Mouse (Mus musculus) kidney, embryonic 16.5 days (tissue): ENCODE results near the gene Ubac1. TPM values are rescaled to one million over a fixed set of nuclear protein-coding genes. Genes with fewer than 3 reads are reported as not detected.

Source experiments
- ATAC-seq: fragments of 200-750 bp; cut with Nextera tagmentation; 2 replicates; pipeline ENCODE4 v1.8.0; 2017; ENCODE audit warnings: moderate TSS enrichment; ENCODE audit not compliant: low FRiP score, low TSS enrichment
- H3K27ac ChIP-seq: fragments of 300-500 bp; sonication (generic); 2 replicates; pipeline ENCODE4 v1.5.1; 2014; ENCODE audit warnings: low read length
- H3K27me3 ChIP-seq: fragments of 300-500 bp; sonication (generic); 2 replicates; pipeline ENCODE4 v1.6.1; 2014; ENCODE audit warnings: low read length, control low read depth, mixed read lengths; ENCODE audit not compliant: insufficient read depth
- H3K36me3 ChIP-seq: fragments of 300-500 bp; sonication (generic); 2 replicates; pipeline ENCODE4 v1.6.1; 2014; ENCODE audit warnings: low read length, control low read depth, mixed read lengths; ENCODE audit not compliant: insufficient read depth
- H3K4me1 ChIP-seq: fragments of 300-500 bp; sonication (generic); 2 replicates; pipeline ENCODE4 v1.6.1; 2014; ENCODE audit warnings: low read length, control low read depth, mixed read lengths; ENCODE audit not compliant: insufficient read depth
- H3K4me2 ChIP-seq: fragments of 300-500 bp; sonication (generic); replicated peaks from 2 replicates; pipeline ENCODE4 v1.6.1; 2014; ENCODE audit warnings: low read depth, low read length
- H3K4me3 ChIP-seq: fragments of 300-500 bp; sonication (generic); 2 replicates; pipeline ENCODE4 v1.5.1; 2014; ENCODE audit warnings: mild to moderate bottlenecking, low read length
- H3K9ac ChIP-seq: fragments of 300-500 bp; sonication (generic); replicated peaks from 2 replicates; pipeline ENCODE4 v1.6.1; 2014; ENCODE audit warnings: low read length
- H3K9me3 ChIP-seq: fragments of 300-500 bp; sonication (generic); 2 replicates; pipeline ENCODE4 v1.6.1; 2016; ENCODE audit warnings: low read length, control low read depth
- WGBS: fragments of 180-500 bp; shearing (Covaris S2); extraction: QIAGEN DNeasy Blood & Tissue Kit; methylation state at CpG from one replicate; pipeline ENCODE4 v1.1.7; 2014; 5-methylcytosine and 5-hydroxymethylcytosine counted together
- polyA plus RNA-seq: library from polyadenylated mRNA; unstranded; fragments of >200 nt; fragmentation: Nextera tagmentation; extraction: Ambion mirVana; gene quantifications from 2 replicates; pipeline ENCODE4 v1.2.1, GENCODE M21; 2015

Ubac1 gene
- polyA plus RNA-seq, 1 experiment from 2014 or later = 88.5 TPM

DNA sequence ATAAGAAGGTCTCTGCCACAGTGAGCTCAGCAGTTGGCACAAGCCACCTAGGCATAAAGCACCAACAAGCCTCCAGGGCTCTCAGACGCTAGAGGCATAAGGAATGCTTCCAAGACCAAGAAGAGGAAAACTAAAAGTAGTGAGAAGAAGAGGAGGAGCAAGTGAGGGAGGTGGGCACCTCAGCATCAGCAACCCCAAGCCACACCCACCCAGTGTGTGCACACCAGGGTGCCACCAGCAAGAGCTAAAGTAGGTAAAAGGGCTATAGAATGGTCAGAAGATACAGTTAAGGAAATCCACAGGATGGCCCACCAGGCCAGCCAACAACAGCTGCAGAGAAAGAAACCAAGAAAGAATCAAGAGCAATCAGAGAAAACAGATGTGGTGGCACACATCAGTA is 10.1 kb downstream of the Ubac1 start:
- no peak overlapping the region for H3K27ac ChIP-seq
- ATAC-seq = no peak
- H3K4me2 ChIP-seq = no peak overlapping the region
- H3K4me1 ChIP-seq = no peaks in the 10 kb centered on the region
- no peak overlapping the region for H3K9ac ChIP-seq
- H3K36me3 ChIP-seq = peaks cover 58% of the 10 kb centered on the region
- no peaks in the 10 kb centered on the region for H3K9me3 ChIP-seq
- 87% methylated on average over 1 of the region's 1 CpGs for WGBS
- H3K4me3 ChIP-seq = no peak overlapping the region
- no peaks in the 10 kb centered on the region for H3K27me3 ChIP-seq

DNA sequence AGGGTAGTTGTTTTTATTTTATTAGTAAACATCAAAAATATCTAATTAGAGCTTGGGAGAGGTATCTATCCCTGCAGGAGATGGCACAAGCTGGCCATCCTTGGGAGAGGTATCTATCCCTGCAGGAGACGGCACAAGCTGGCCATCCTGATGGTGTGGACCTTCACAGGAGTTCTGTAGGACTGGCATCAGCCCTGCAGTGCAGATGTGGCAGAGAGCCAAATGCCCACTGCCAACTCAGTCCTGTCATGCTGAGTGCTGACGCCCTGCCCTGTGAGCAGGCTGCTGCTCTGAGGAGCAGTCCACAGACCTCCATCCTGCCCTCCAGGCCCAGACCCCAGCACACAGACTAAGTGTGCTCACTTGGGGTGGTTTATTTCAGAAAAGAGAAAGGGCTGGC is 19.5 kb downstream of the Ubac1 start:
- Histone ChIP-seq H3K4me1 (no peaks in the 10 kb centered on the region), H3K4me3 (no peak overlapping the region), H3K9ac (no peak overlapping the region), H3K27ac (no peak overlapping the region), H3K9me3 (no peaks in the 10 kb centered on the region), H3K27me3 (no peaks in the 10 kb centered on the region), H3K4me2 (no peak overlapping the region), H3K36me3 (peaks cover 54% of the 10 kb centered on the region)
- 83% methylated on average over 2 of the region's 2 CpGs for WGBS
- ATAC-seq = no peak

DNA sequence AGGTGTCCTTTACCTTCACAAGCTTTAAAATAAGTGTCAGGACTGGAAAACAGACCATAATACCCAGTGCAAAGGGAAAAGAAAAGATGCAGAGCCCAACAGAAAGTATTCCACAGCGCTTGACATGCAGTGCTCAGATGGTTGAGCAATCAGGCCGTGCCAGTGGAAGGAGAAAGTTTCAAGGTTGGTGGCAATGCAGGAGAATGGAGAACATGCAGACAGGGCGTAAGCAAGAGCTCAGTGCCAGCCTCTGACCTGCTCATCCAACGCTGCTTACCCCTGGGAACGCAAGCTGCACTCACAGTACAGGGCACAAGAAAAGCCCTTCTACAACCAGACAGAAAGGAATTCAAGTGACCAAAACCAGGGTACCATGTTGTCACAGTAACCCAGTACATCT is 20.4 kb downstream of the Ubac1 start:
- no peak overlapping the region for H3K4me3 ChIP-seq
- no peaks in the 10 kb centered on the region for H3K4me1 ChIP-seq
- H3K4me2 ChIP-seq = no peak overlapping the region
- ATAC-seq = no peak
- peaks cover 53% of the 10 kb centered on the region for H3K36me3 ChIP-seq
- no peak overlapping the region for H3K27ac ChIP-seq
- no peak overlapping the region for H3K9ac ChIP-seq
- H3K27me3 ChIP-seq = no peaks in the 10 kb centered on the region
- no peaks in the 10 kb centered on the region for H3K9me3 ChIP-seq
- WGBS = 96% methylated on average over 5 of the region's 5 CpGs

DNA sequence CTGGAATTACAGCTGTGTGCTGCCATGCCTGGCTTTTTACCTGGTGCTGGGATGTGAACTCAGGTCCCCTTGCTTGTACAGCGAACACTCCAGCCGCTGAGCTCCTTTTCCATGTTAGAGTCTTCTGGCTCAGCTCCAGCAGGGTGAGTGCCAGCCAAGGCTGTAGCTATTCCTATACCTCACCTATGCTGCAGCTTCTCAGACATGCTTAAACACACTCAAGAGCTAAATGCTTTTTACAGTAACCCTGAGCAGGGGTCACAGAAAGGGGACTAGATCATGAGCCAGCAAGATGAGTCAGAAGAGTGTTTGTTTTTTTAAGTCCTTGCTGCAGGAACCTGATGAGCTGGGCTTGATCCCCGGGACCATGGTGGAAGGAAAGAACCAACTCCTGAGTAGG is 23.8 kb downstream of the Ubac1 start:
- Histone ChIP-seq H3K9me3 (no peaks in the 10 kb centered on the region), H3K9ac (no peak overlapping the region), H3K4me2 (no peak overlapping the region), H3K36me3 (peaks cover 33% of the 10 kb centered on the region), H3K27me3 (no peaks in the 10 kb centered on the region), H3K4me3 (no peak overlapping the region), H3K4me1 (no peaks in the 10 kb centered on the region), H3K27ac (no peak overlapping the region)
- no peak for ATAC-seq
- WGBS = 82% methylated on average over 3 of the region's 3 CpGs

DNA sequence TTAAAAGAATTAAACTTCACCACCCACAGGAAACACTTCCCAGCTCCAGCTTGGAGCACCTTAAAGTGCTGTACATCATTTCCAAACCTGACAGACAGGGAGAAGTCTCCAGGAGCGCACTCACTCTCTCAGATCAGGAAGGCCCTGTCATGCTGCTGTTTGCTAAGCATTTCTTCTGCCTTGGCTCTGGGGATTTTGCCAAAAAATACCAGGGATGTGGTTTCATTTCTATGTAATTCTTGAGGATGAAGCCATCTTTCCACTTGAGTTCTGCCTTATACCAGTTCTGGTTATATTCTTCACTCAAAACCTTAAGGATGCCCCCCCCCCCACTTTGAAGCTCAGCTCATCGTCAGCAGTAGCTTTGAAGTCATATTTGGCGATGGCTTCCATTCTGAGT is 26.8 kb downstream of the Ubac1 start:
- Histone ChIP-seq H3K4me1 (no peaks in the 10 kb centered on the region), H3K4me3 (no peak overlapping the region), H3K27ac (no peak overlapping the region), H3K9ac (no peak overlapping the region), H3K36me3 (peaks cover 19% of the 10 kb centered on the region), H3K27me3 (no peaks in the 10 kb centered on the region), H3K4me2 (no peak overlapping the region), H3K9me3 (no peaks in the 10 kb centered on the region)
- WGBS = 75% methylated on average over 3 of the region's 3 CpGs
- no peak for ATAC-seq

DNA sequence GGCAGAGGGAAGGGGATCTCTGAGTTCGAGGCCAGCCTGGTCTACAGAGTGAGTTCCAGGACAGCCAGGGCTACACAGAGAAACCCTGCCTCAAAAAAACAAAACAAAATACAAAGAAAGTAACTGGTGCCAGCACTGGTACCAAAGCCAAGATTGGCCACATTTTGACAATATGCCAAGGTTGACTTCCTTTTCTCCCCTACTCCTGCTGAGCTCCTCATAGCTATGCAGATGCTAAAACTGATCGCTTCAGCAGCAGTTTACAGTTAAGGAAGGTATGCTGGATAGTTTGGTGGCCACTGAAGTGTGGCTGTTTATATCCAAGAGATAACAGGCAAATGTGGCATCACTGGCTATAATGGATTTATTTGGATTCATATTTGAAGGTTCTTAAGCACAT is 29.3 kb downstream of the Ubac1 start:
- no peak overlapping the region for H3K4me3 ChIP-seq
- no peak overlapping the region for H3K9ac ChIP-seq
- ATAC-seq = no peak
- no peak overlapping the region for H3K27ac ChIP-seq
- 74% methylated on average over 2 of the region's 2 CpGs for WGBS
- H3K36me3 ChIP-seq = peaks cover 3% of the 10 kb centered on the region
- H3K4me1 ChIP-seq = no peaks in the 10 kb centered on the region
- no peaks in the 10 kb centered on the region for H3K27me3 ChIP-seq
- H3K9me3 ChIP-seq = no peaks in the 10 kb centered on the region
- no peak overlapping the region for H3K4me2 ChIP-seq

DNA sequence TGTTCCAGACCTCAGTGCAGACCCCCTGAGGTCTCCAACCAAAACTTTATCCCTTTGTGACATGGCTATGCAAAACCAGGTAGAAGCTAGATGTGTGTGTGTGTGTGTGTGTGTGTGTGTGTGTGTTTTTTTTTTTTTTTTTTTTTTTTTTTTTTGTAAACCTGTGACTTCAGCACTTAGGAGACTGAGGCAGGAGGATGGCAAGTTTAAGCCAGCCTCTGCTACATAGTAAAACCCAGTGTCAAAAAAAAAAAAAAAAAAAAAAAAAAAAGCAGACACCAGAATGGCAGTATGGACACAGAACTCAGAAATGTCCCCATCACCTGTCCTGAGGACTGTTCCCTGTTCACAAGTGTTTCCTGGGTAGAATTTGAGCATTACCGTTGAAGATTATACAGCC is 31.9 kb downstream of the Ubac1 start:
- Histone ChIP-seq H3K9me3 (no peaks in the 10 kb centered on the region), H3K4me2 (no peak overlapping the region)
- 85% methylated on average over 1 of the region's 1 CpGs for WGBS

DNA sequence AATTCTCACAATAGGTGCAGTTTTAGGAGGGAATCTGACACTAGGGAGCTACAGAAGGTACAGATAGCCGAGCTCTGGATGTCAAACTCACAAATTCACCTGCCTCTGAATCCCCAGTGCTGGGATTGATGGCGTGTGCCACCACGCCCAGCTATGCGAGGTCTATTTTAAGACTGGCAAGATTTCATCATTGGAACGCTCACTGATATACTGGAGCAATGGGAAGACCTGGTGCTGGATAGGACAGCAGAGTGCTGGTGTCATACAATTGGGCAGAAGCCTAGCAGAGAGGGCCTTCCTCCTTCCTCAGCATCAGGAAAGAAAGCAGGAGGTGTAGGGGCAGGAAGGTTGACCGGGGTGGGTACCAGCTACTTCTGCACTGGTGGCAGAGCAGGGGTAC is 33.7 kb downstream of the Ubac1 start:
- 85% methylated on average over 6 of the region's 6 CpGs for WGBS
- Histone ChIP-seq H3K36me3 (no peaks in the 10 kb centered on the region), H3K27ac (no peak overlapping the region), H3K27me3 (no peaks in the 10 kb centered on the region), H3K4me1 (peaks cover 7% of the 10 kb centered on the region), H3K4me2 (no peak overlapping the region), H3K4me3 (no peak overlapping the region), H3K9me3 (no peaks in the 10 kb centered on the region), H3K9ac (no peak overlapping the region)
- ATAC-seq = no peak

More for the DNA sequence above, 31.9 kb downstream of the Ubac1 start:
- no peak overlapping the region for H3K9ac ChIP-seq
- H3K4me1 ChIP-seq = no peaks in the 10 kb centered on the region
- no peak for ATAC-seq
- no peaks in the 10 kb centered on the region for H3K27me3 ChIP-seq
- no peaks in the 10 kb centered on the region for H3K36me3 ChIP-seq
- no peak overlapping the region for H3K4me3 ChIP-seq
- no peak overlapping the region for H3K27ac ChIP-seq

DNA sequence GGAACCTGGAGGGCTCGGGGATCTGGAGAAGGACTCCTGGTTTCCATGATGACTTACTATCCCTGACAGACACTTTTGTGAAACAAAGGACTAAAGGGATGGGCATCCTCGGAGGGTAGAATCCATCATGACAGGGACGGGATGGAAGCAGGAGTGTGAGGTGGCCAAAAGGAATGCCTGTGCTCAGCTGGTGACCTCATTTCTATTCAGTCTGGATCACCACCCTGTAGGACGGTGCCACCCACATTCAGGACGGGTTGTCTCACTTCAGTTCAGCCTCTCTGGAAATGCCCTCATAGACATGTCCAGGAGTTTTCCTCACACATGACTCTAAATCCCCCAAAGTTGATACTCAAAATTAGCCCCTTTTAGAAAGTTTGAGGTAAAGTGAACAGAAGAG is 34.9 kb downstream of the Ubac1 start:
- Histone ChIP-seq H3K27ac (no peak overlapping the region), H3K4me2 (no peak overlapping the region), H3K4me1 (peaks cover 14% of the 10 kb centered on the region), H3K9me3 (no peaks in the 10 kb centered on the region), H3K36me3 (no peaks in the 10 kb centered on the region), H3K4me3 (no peak overlapping the region), H3K9ac (no peak overlapping the region), H3K27me3 (no peaks in the 10 kb centered on the region)
- no peak for ATAC-seq
- 63% methylated on average over 5 of the region's 5 CpGs for WGBS

DNA sequence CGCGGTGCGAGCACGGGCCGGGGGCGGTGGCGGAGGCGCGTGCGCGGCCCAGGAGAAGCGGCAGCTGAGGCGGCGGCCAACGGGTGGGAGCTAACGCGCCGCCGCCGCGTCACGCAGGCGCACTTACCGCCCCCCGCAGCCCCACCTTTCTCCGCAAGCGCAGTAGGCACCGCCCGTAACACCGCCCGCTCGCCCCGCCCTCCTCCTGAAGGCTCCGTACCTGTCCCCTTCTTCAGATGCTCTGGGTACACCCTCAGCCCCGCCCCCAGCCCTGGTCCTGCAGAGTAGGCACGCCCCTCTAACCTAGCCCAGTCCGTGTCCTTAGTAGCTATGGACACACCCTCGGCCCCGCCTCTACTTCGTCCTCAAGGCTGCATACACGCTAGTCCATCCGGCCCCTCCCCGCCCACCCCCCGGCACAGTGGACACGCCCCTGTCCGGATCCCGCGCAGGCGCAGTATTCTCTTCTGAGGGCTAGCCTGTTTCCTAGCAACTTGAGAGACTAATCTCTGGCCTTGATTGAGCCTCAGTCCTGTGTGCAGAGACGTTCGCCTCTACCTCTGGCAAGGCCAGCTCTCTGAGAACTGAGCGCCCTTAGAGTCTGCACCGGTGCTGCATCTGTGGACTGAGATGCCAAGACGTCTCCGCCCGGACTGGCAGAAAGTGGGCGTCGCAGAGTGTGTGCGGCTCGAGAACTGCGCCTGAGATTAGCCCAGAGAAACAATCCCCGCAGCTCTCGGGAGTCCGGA is 38.2 kb downstream of the Ubac1 start, which contains the start of gene Camsap1:
Gene Camsap1 (minus strand): TSS at position 124 of the 749 bp plus-strand sequence.
- H3K27ac ChIP-seq = peak within 1 kb of the TSS; percentile 82
- H3K36me3 ChIP-seq = no peaks in the 10 kb centered on the region
- peaks cover 45% of the 10 kb centered on the region for H3K4me1 ChIP-seq
- H3K9ac ChIP-seq = peak within 1 kb of the TSS; percentile 94
- peak; percentile 99 for ATAC-seq
- peak within 1 kb of the TSS; percentile 93 for H3K4me2 ChIP-seq
- peak within 1 kb of the TSS; percentile 93 for H3K4me3 ChIP-seq
- H3K9me3 ChIP-seq = no peaks in the 10 kb centered on the region
- no peaks in the 10 kb centered on the region for H3K27me3 ChIP-seq
- under 1% methylated on average over 56 of the region's 64 CpGs for WGBS
